Mouse (Mus musculus) ES-CJ7 (cell line): ENCODE data around the gene Slc7a11.

Source experiments
- DNase-seq: peaks from one replicate; pipeline ENCODE4 v3.0.0; 2011; ENCODE audit warnings: low read depth, low spot score

Slc7a11 gene

GRCm38 (mm10) chr3:50405915-50406314 lies 37.5 kb downstream of the Slc7a11 start:
- DNase-seq: no peak

GRCm38 (mm10) chr3:50388786-50389185 lies 54.6 kb downstream of the Slc7a11 start:
- DNase-seq: no peak

GRCm38 (mm10) chr3:50388288-50388687 lies 55.1 kb downstream of the Slc7a11 start:
- DNase-seq: no peak

DNA sequence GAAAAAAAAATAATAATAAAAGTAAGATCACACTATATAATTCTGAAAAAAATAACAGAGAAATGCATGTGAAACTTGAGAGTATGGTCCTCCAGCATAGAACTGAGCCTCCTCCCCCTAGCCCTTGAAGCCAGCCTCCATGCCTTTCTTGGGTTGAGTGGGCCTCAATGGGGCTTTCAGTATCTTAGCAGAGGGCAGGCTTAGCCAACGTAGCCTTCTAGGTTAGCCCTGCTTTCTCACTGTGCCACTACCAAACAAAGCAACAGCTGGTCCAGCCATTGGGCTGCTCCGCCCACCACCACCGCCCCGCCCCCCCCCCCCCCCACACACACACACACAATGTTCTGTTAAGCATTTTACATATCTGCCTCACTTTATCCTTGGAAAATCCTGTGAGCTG lies 56.1 kb downstream of the Slc7a11 start:
- no peak for DNase-seq

- no peak for DNase-seq
Measured at GRCm38 (mm10) chr3:50386561-50387221, 56.7 kb downstream of the Slc7a11 start.

GRCm38 (mm10) chr3:50386066-50386465 lies 57.3 kb downstream of the Slc7a11 start:
- no peak for DNase-seq

GRCm38 (mm10) chr3:50382729-50383128 lies 60.7 kb downstream of the Slc7a11 start:
- no peak for DNase-seq

DNA sequence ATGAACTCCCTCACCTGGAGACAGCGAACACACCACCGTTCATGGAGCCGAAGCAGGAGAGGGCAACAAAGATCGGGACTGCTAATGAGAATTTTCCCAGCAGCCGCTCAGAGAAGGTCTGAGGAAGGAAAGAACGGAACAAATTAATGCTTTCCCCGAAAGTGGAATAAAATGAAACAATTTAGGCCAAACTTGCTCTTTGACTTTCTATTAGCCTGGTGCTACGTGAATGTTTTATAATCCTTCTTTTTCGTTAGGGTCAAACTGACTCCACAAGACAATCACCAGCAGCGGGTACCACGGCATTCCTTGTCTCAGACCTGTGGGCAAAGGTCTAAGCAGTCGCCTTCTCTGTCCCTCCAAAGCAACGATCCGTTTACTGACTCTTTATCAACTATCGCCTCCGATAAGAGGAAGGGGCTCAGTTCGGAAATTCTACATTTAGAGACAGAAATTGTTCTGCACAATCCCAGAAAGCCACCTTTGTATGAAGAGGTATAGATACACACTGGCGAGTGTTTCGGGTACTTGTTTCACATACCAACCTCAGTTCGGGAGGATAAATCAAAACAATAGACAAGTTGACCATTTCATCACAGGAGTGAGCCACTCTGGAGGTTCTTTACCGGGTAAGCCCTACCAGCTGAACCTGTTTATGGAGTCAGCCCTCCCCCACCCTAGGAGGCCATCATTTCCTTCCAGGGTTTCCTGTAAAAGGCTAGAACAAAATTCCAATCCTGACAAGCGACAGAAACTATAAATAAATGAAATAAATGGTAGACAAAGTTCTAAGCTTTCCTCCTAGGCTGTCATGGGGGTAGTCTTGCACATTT lies 61.3 kb downstream of the Slc7a11 start:
- no peak for DNase-seq

- peak; percentile 80 for DNase-seq
Measured at GRCm38 (mm10) chr3:50381160-50381860, 62.1 kb downstream of the Slc7a11 start.

- DNase-seq: no peak
Measured at GRCm38 (mm10) chr3:50379942-50380341, 63.5 kb downstream of the Slc7a11 start.

DNA sequence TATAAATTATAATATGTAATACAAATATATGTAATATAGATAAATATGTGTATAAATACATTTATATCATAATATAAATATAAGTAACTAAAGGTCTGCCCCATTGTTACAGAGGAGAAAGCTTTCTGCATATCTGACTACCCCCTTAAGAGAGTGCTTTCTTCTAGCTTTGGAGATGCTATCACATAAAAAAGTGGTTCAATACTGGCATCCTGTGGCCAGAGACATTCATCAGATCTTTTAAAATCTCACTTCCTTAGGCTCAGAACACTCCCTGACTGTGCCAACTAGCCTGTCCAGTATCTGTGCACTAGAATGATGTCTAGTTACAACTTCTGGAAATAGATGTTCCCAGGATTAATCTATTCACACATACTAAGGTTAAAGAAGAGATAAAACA lies 67.9 kb downstream of the Slc7a11 start:
- no peak for DNase-seq

- no peak for DNase-seq
Measured at GRCm38 (mm10) chr3:50369791-50370190, 73.6 kb downstream of the Slc7a11 start.

DNA sequence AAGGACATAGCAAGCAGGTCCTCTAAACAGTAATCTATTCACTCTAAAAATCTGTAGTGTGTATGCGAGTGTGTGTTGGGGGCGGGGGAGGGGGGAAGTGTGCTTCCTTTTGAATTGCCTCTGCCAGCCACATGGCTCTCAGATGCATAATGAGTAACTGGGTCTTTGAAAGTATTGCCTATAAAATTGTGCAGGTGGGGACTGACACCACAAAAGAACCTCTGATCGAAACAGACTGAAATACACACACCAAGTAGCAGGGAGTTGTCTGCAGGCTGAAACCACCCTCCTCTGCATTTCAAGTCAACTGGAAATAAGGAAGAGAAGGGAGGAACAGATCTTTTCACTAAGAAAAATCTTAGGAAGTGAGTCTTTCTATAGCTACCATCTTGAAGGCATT lies 76.2 kb downstream of the Slc7a11 start:
- DNase-seq: no peak

GRCm38 (mm10) chr3:50363659-50364058 lies 79.8 kb downstream of the Slc7a11 start:
- DNase-seq: no peak

GRCm38 (mm10) chr3:50347081-50347480 lies 96.3 kb downstream of the Slc7a11 start:
- DNase-seq: no peak

- no peak for DNase-seq
Measured at GRCm38 (mm10) chr3:50344411-50344810, 99.0 kb downstream of the Slc7a11 start.

DNA sequence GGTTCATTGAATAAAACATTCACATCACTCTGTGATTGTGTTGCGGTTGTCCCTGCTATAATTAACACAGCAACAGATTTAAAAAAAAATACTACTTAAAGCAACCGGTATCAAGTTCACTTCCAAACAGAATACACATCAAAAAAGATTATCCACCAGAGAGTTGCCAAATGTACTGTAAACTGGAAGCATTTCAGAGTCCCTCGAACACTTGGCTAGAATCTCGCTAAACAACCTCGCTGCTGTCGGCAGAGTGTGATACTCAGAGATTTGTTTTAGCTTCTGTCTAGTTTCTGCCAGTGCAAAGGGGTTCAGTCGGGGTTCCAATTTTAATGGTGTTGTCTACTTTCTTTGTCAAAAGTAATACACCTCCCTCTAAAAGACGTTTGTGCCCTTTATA lies 118.9 kb downstream of the Slc7a11 start:
- no peak for DNase-seq

GRCm38 (mm10) chr3:50323881-50324280 lies 119.5 kb downstream of the Slc7a11 start:
- DNase-seq: no peak

GRCm38 (mm10) chr3:50320862-50321261 lies 122.6 kb downstream of the Slc7a11 start:
- DNase-seq: no peak

- no peak for DNase-seq
Measured at GRCm38 (mm10) chr3:50318074-50318473, 125.3 kb downstream of the Slc7a11 start.

- no peak for DNase-seq
Measured at GRCm38 (mm10) chr3:50313816-50314215, 129.6 kb downstream of the Slc7a11 start.
